Mouse (Mus musculus) stomach, embryonic 14.5 days (tissue): ENCODE measurements at regions not wholly inside any gene's neighbourhood (a gene's known extent, or its start where the extent isn't known, plus 50 kb on each side); places are given as distances from the start of the nearest gene placed in this dataset.

Experiments used
- ATAC-seq: fragments of 200-750 bp; cut with Nextera tagmentation; 2 replicates; pipeline ENCODE4 v1.8.0; 2017; ENCODE audit warnings: low read depth, moderate TSS enrichment; ENCODE audit not compliant: insufficient number of reproducible peaks, insufficient read depth, low FRiP score
- H3K27ac ChIP-seq: fragments of 300-500 bp; sonication (generic); 2 replicates; pipeline ENCODE4 v1.5.1; 2014; ENCODE audit warnings: mild to moderate bottlenecking, low read length, moderate library complexity, mixed read lengths
- H3K27me3 ChIP-seq: fragments of 300-500 bp; sonication (generic); 2 replicates; pipeline ENCODE4 v1.6.1; 2014; ENCODE audit warnings: low read length, control low read depth, mixed read lengths; ENCODE audit not compliant: control insufficient read depth, insufficient read depth
- H3K36me3 ChIP-seq: fragments of 300-500 bp; sonication (generic); 2 replicates; pipeline ENCODE4 v1.6.1; 2014; ENCODE audit warnings: mild to moderate bottlenecking, control low read depth, low read length, moderate library complexity, mixed read lengths; ENCODE audit not compliant: control insufficient read depth, insufficient read depth
- H3K4me1 ChIP-seq: fragments of 300-500 bp; sonication (generic); 2 replicates; pipeline ENCODE4 v1.6.1; 2014; ENCODE audit warnings: low read length, control low read depth, mixed read lengths; ENCODE audit not compliant: control insufficient read depth, insufficient read depth
- H3K4me2 ChIP-seq: fragments of 300-500 bp; sonication (generic); replicated peaks from 2 replicates; pipeline ENCODE4 v1.6.1; 2014; ENCODE audit warnings: low read depth, low read length, control low read depth
- H3K4me3 ChIP-seq: fragments of 300-500 bp; sonication (generic); 2 replicates; pipeline ENCODE4 v1.5.1; 2014; ENCODE audit warnings: low read depth, low read length, control low read depth
- H3K9ac ChIP-seq: fragments of 300-500 bp; sonication (generic); replicated peaks from 2 replicates; pipeline ENCODE4 v1.6.1; 2014; ENCODE audit warnings: low read depth, mild to moderate bottlenecking, control low read depth, low read length, moderate library complexity, mixed read lengths
- H3K9me3 ChIP-seq: fragments of 300-500 bp; sonication (generic); 2 replicates; pipeline ENCODE4 v1.6.1; 2016; ENCODE audit warnings: low read depth, low read length, control low read depth; ENCODE audit not compliant: control insufficient read depth
- WGBS: fragments of 180-500 bp; shearing (Covaris S2); extraction: QIAGEN DNeasy Blood & Tissue Kit; methylation state at CpG from one replicate; pipeline ENCODE4 v1.1.7; 2014; 5-methylcytosine and 5-hydroxymethylcytosine counted together

GRCm38 (mm10) chr6:116969381-116969910 is 198.9 kb upstream of the Cxcl12 start:
- ATAC-seq, result no peak
- Histone ChIP-seq H3K27ac (no peak overlapping the region), H3K4me2 (no peak overlapping the region), H3K36me3 (no peaks in the 10 kb centered on the region), H3K9me3 (no peaks in the 10 kb centered on the region), H3K4me3 (no peak overlapping the region), H3K4me1 (0 out of 2 replicates have a peak, but pooled peaks cover 2% of the 10 kb centered on the region), H3K9ac (no peak overlapping the region), H3K27me3 (no peaks in the 10 kb centered on the region)
- 52% methylated on average over 9 of the region's 9 CpGs for WGBS

GRCm38 (mm10) chr6:116974841-116975240 is 193.5 kb upstream of the Cxcl12 start:
- Histone ChIP-seq H3K4me3 (no peak overlapping the region), H3K4me2 (no peak overlapping the region), H3K9ac (no peak overlapping the region), H3K9me3 (no peaks in the 10 kb centered on the region), H3K27me3 (no peaks in the 10 kb centered on the region), H3K36me3 (no peaks in the 10 kb centered on the region), H3K27ac (no peak overlapping the region), H3K4me1 (no peaks in the 10 kb centered on the region)
- ATAC-seq, result no peak
- 88% methylated on average over 3 of the region's 3 CpGs for WGBS

- ATAC-seq, result no peak
- H3K9ac ChIP-seq, result no peak overlapping the region
- no peak overlapping the region for H3K4me2 ChIP-seq
- WGBS, result 9% methylated on average over 10 of the region's 10 CpGs
- no peaks in the 10 kb centered on the region for H3K9me3 ChIP-seq
- no peaks in the 10 kb centered on the region for H3K27me3 ChIP-seq
- peaks cover 9% of the 10 kb centered on the region for H3K4me1 ChIP-seq
- H3K27ac ChIP-seq, result peak overlapping the region; percentile 36
- H3K4me3 ChIP-seq, result no peak overlapping the region
- H3K36me3 ChIP-seq, result no peaks in the 10 kb centered on the region
Measured at GRCm38 (mm10) chr6:116980349-116980995, 187.9 kb upstream of the Cxcl12 start.

- Histone ChIP-seq H3K9ac (no peak overlapping the region), H3K4me2 (no peak overlapping the region), H3K4me1 (peaks cover 6% of the 10 kb centered on the region), H3K27me3 (no peaks in the 10 kb centered on the region), H3K27ac (no peak overlapping the region), H3K36me3 (no peaks in the 10 kb centered on the region), H3K9me3 (no peaks in the 10 kb centered on the region), H3K4me3 (no peak overlapping the region)
- 61% methylated on average over 4 of the region's 4 CpGs for WGBS
- no peak for ATAC-seq
Measured at GRCm38 (mm10) chr6:116985147-116985737, 183.1 kb upstream of the Cxcl12 start.

- ATAC-seq, result no peak
- no peak overlapping the region for H3K4me3 ChIP-seq
- no peak overlapping the region for H3K9ac ChIP-seq
- 47% methylated on average over 10 of the region's 10 CpGs for WGBS
- no peak overlapping the region for H3K27ac ChIP-seq
- H3K9me3 ChIP-seq, result no peaks in the 10 kb centered on the region
- no peak overlapping the region for H3K4me2 ChIP-seq
- H3K36me3 ChIP-seq, result no peaks in the 10 kb centered on the region
- no peaks in the 10 kb centered on the region for H3K27me3 ChIP-seq
- H3K4me1 ChIP-seq, result no peaks in the 10 kb centered on the region
Measured at GRCm38 (mm10) chr6:116986266-116987000, 181.9 kb upstream of the Cxcl12 start.

GRCm38 (mm10) chr6:116987243-116987642 is 181.1 kb upstream of the Cxcl12 start:
- WGBS, result 75% methylated on average over 5 of the region's 5 CpGs
- no peaks in the 10 kb centered on the region for H3K4me1 ChIP-seq
- H3K9ac ChIP-seq, result no peak overlapping the region
- H3K27me3 ChIP-seq, result no peaks in the 10 kb centered on the region
- ATAC-seq, result no peak
- no peak overlapping the region for H3K4me2 ChIP-seq
- H3K27ac ChIP-seq, result no peak overlapping the region
- no peak overlapping the region for H3K4me3 ChIP-seq
- no peaks in the 10 kb centered on the region for H3K36me3 ChIP-seq
- H3K9me3 ChIP-seq, result no peaks in the 10 kb centered on the region

GRCm38 (mm10) chr6:116998948-116999682 is 169.2 kb upstream of the Cxcl12 start:
- Histone ChIP-seq H3K36me3 (no peaks in the 10 kb centered on the region), H3K4me2 (no peak overlapping the region), H3K27me3 (no peaks in the 10 kb centered on the region), H3K27ac (no peak overlapping the region), H3K9ac (no peak overlapping the region), H3K4me1 (no peaks in the 10 kb centered on the region), H3K4me3 (no peak overlapping the region), H3K9me3 (no peaks in the 10 kb centered on the region)
- 78% methylated on average over 9 of the region's 9 CpGs for WGBS
- ATAC-seq, result no peak

GRCm38 (mm10) chr6:116999940-117000339 is 168.4 kb upstream of the Cxcl12 start:
- Histone ChIP-seq H3K9ac (no peak overlapping the region), H3K27me3 (no peaks in the 10 kb centered on the region), H3K4me3 (no peak overlapping the region), H3K9me3 (no peaks in the 10 kb centered on the region), H3K36me3 (no peaks in the 10 kb centered on the region), H3K4me2 (no peak overlapping the region), H3K27ac (no peak overlapping the region), H3K4me1 (no peaks in the 10 kb centered on the region)
- WGBS, result 39% methylated on average over 4 of the region's 4 CpGs
- ATAC-seq, result no peak
